Mouse (Mus musculus) limb, embryonic 12.5 days (tissue): ENCODE measurements around the gene Inca1. TPM values are rescaled to one million over a fixed set of nuclear protein-coding genes. Genes with fewer than 3 reads are reported as not detected.

Source experiments
- ATAC-seq: fragments of 200-750 bp; cut with Nextera tagmentation; 2 replicates; pipeline ENCODE4 v1.8.0; 2017; ENCODE audit warnings: low read depth, moderate TSS enrichment; ENCODE audit not compliant: insufficient number of reproducible peaks, insufficient read depth, low FRiP score, low TSS enrichment
- H3K27ac ChIP-seq: fragments of 300-500 bp; sonication (generic); 2 replicates; pipeline ENCODE4 v1.5.1; 2016; ENCODE audit warnings: mild to moderate bottlenecking, moderate library complexity
- H3K27me3 ChIP-seq: fragments of 300-500 bp; sonication (generic); 2 replicates; pipeline ENCODE4 v1.6.1; 2016; ENCODE audit warnings: mild to moderate bottlenecking, moderate library complexity
- H3K36me3 ChIP-seq: fragments of 300-500 bp; sonication (generic); 2 replicates; pipeline ENCODE4 v1.6.1; 2016; ENCODE audit warnings: mild to moderate bottlenecking, moderate library complexity
- H3K4me1 ChIP-seq: fragments of 300-500 bp; sonication (generic); replicated peaks from 2 replicates; pipeline ENCODE4 v1.6.1; 2016
- H3K4me2 ChIP-seq: fragments of 300-500 bp; sonication (generic); 2 replicates; pipeline ENCODE4 v1.6.1; 2016; ENCODE audit warnings: mild to moderate bottlenecking, moderate library complexity
- H3K4me3 ChIP-seq: fragments of 300-500 bp; sonication (generic); replicated peaks from 2 replicates; pipeline ENCODE4 v1.5.1; 2016; ENCODE audit warnings: mild to moderate bottlenecking
- H3K9ac ChIP-seq: fragments of 300-500 bp; sonication (generic); replicated peaks from 2 replicates; pipeline ENCODE4 v1.6.1; 2016; ENCODE audit warnings: mild to moderate bottlenecking, moderate library complexity
- H3K9me3 ChIP-seq: fragments of 300-500 bp; sonication (generic); 2 replicates; pipeline ENCODE4 v1.6.1; 2016; ENCODE audit warnings: mild to moderate bottlenecking, moderate library complexity
- WGBS: fragments of 180-500 bp; shearing (Covaris S2); methylation state at CpG from one replicate; pipeline ENCODE4 v1.1.7; 2016; 5-methylcytosine and 5-hydroxymethylcytosine counted together
- polyA plus RNA-seq: library from polyadenylated mRNA; unstranded; fragments of >200 nt; fragmentation: Nextera tagmentation; extraction: Ambion mirVana; gene quantifications from 2 replicates; pipeline ENCODE4 v1.2.1, GENCODE M21; 2016

Inca1 gene
- polyA plus RNA-seq, 1 experiment from 2014 or later, result 1.0 TPM

DNA sequence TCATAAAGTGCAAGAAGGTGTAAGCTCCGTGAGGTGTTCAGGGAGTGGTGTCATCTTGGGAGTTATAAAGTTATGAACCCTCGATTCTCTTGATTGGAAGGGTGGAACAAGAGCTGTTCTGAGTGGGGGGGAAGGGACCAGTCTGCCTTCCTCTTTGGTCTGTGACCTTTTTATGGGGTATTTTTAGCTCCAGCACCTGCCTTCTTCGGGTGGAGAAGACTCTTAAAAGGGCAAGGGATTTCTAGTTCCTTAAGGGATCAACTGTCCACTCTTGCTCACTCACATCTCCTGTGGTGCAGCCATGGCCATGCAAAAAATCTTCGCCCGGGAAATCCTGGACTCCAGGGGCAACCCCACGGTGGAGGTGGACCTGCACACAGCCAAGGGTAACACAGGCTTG is 42.4 kb downstream of the Inca1 start:
- Histone ChIP-seq H3K9ac (0 out of 2 replicates have a peak overlapping the region, but pooled peaks have one; percentile 37), H3K27me3 (no peaks in the 10 kb centered on the region), H3K36me3 (peaks cover 39% of the 10 kb centered on the region), H3K4me3 (0 out of 2 replicates have a peak overlapping the region, but pooled peaks have one; percentile 11), H3K27ac (peak overlapping the region; percentile 98), H3K4me2 (peak overlapping the region; percentile 97), H3K9me3 (no peaks in the 10 kb centered on the region), H3K4me1 (peaks cover 40% of the 10 kb centered on the region)
- no peak for ATAC-seq
- 51% methylated on average over 6 of the region's 6 CpGs for whole genome bisulfite sequencing

DNA sequence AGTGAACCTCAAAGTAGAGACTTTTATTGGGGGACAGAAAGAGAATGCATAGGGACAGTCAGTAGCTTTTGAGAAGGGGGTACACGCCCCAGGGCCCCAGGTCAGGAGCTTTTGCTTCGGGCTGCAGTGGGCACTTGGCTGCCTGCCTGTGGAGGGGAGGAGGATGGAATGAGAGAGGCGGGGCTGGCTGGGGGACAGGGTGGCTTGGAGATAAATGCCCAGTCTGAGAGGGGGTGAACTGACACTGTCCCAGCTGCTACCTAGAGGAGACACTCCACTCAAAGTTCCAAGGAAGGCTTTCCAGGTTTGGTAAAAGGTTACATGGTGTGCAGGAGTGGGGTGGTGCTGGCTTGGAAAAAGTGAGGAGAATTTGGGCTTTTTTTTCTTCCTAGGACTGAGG is 43.0 kb downstream of the Inca1 start, which contains the start of gene Eno3:
Eno3 (plus strand) TSS at position 239 of the 400 bp plus-strand sequence.
- H3K36me3 ChIP-seq, result peaks cover 39% of the 10 kb centered on the region
- ATAC-seq, result no peak
- H3K4me2 ChIP-seq, result peak within 1 kb of the TSS; percentile 97
- H3K27me3 ChIP-seq, result no peaks in the 10 kb centered on the region
- WGBS, result 4% methylated on average over 3 of the region's 3 CpGs
- H3K9ac ChIP-seq, result peak within 1 kb of the TSS; percentile 97
- no peaks in the 10 kb centered on the region for H3K9me3 ChIP-seq
- H3K4me1 ChIP-seq, result peaks cover 46% of the 10 kb centered on the region
- peak within 1 kb of the TSS; percentile 98 for H3K27ac ChIP-seq
- H3K4me3 ChIP-seq, result peak within 1 kb of the TSS; percentile 97

DNA sequence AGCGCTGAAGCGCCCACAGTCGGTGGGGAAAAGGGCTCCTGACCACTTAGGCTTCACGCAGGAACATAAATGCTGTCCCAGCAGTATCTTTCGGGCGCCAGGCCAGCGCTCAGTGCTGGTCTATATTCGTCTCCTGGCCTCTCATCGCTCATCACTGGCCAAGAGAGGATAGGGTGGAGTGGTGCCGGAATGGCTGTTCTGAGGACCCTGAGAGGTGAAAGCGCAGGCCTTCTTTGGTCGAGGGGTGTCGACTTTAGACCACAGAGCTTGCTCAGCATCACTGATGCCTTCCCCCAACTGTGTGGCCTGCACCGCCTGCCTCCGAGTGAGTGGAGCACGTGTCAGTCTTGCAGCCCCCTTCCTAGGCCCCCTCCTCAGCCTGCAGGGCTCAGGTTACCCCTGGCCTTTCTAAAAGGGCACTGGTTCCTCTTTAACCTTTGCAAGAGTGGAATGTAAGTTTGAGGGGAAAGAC is 43.5 kb downstream of the Inca1 start:
- WGBS, result 2% methylated on average over 16 of the region's 16 CpGs
- no peaks in the 10 kb centered on the region for H3K27me3 ChIP-seq
- H3K27ac ChIP-seq, result peak overlapping the region; percentile 98
- peak overlapping the region; percentile 97 for H3K9ac ChIP-seq
- ATAC-seq, result peak; percentile 56
- H3K4me2 ChIP-seq, result peak overlapping the region; percentile 97
- peaks cover 39% of the 10 kb centered on the region for H3K36me3 ChIP-seq
- peaks cover 50% of the 10 kb centered on the region for H3K4me1 ChIP-seq
- no peaks in the 10 kb centered on the region for H3K9me3 ChIP-seq
- H3K4me3 ChIP-seq, result peak overlapping the region; percentile 97

DNA sequence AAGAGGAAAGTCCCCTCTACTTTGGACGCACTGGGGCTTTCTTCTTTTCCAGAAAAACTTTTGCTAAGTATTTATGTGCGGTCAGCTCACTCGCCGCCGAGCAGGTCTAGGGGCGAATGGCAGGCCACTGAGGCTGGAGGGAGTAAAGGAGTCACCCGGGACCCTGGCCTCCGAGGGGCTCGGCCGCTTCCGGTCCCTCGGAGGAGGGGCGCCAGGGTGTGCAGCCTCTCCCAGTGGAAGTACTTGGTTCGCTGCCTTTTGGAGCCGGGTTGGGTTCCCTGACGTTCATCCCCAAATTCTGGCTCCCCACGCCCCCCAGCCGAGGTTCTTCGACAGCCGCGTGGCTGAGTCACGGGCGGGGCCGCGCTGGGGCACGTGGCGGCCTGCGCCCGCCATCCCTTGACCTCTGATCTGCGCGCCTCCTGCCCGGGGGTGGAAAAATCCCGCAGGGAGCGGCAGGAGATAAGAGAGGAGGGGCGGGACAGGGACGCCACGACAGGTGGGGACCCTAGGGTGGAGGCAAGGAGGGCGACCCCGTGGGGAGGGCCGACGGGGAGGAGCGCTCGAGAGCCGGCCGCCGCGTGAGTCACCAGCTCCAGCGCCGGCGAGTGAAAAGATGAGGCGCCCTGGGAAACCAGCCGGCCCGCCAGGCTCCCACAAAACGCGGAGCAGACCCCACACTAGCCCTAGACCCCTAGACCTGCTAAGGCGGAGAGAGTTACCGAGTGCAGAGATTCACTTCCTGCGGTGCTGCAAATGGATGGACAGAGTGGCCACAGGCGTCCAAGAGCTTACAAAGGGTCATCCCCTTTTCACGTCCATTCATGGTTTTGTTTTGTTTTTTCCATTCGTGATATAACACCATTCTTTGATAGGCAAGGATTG is 44.1 kb downstream of the Inca1 start:
- Histone ChIP-seq H3K4me3 (peak overlapping the region; percentile 97), H3K9ac (peak overlapping the region; percentile 97), H3K4me2 (peak overlapping the region; percentile 97), H3K9me3 (no peaks in the 10 kb centered on the region), H3K27me3 (no peaks in the 10 kb centered on the region), H3K36me3 (peaks cover 39% of the 10 kb centered on the region), H3K4me1 (peaks cover 57% of the 10 kb centered on the region), H3K27ac (peak overlapping the region; percentile 98)
- ATAC-seq, result no peak
- under 1% methylated on average over 61 of the region's 61 CpGs for WGBS

DNA sequence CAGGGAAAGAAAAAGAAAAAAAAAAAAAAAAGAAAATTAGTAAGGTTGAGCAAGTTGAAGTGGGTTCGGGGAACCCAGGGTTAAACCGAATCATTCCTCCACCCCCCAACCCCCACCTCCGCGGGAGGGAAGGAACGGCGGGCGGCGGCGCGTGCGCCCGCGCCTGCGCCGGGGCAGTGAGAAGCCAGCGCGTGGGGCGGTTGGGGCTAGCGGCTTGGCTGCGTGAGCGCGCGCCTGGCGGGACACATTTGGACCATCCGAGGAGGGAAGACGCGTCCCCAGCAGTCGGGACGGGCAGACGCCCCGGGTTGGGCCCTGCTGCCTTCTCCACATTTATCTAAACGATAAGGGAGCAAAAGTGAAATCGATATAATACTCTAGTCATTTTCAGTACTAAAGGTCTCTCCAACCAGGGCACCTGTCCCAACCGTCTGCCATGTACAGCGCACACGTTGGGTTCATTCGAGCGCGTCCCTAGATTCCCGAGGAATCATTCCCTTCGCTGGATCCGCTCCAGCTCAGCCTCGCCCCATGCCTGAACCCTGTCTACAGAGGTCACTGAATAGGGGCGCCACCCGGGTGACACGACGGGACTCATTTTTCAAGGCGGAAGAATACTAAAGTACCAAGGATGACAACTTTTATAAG is 44.9 kb downstream of the Inca1 start:
- no peaks in the 10 kb centered on the region for H3K27me3 ChIP-seq
- no peaks in the 10 kb centered on the region for H3K9me3 ChIP-seq
- 0 out of 2 replicates have a peak, but pooled peaks have one; percentile 22 for ATAC-seq
- WGBS, result under 1% methylated on average over 47 of the region's 48 CpGs
- peaks cover 38% of the 10 kb centered on the region for H3K36me3 ChIP-seq
- H3K4me2 ChIP-seq, result peak overlapping the region; percentile 97
- H3K9ac ChIP-seq, result peak overlapping the region; percentile 97
- peak overlapping the region; percentile 97 for H3K4me3 ChIP-seq
- H3K27ac ChIP-seq, result peak overlapping the region; percentile 98
- H3K4me1 ChIP-seq, result peaks cover 63% of the 10 kb centered on the region

DNA sequence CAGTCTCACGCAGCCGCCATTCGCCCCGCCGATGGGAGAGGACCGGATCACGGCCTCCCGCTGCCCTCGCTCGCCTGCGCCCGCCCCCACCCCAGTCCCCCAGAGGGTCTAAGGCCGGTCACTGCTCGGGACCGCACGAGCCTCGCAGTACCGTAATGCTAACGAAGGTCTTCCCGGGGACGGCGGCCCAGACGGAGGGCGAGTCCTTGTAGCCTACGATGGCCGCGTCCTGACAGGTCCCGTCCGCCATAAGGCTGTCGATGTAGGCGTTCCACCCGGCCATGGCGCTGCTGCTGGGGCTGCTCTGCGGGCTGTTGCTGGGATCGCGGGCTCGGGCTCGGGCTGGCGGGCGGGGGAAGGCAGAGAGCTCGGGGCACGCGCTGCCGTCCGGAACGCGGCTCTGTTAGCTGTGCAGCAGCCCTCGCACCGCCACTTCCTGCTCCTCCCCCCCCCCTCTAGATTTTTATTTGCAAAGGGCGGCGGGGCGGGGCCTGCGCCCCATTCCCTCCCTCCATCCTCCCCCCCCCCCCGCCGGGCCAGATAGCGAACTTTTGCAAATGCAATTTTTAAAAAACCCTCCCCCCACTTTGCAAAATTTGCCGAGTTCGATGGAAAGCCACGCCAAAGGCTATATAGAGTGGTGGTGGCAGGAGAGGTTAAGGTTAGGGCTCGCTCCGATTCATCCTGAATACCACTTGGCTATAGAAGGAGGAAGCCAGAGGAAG is 45.6 kb downstream of the Inca1 start, which contains the start of gene Pfn1:
Pfn1 (minus strand) TSS at position 447 of the 725 bp plus-strand sequence.
- Histone ChIP-seq H3K4me3 (peak within 1 kb of the TSS; percentile 97), H3K4me2 (peak within 1 kb of the TSS; percentile 97), H3K9me3 (no peaks in the 10 kb centered on the region), H3K27ac (peak within 1 kb of the TSS; percentile 98), H3K9ac (peak within 1 kb of the TSS; percentile 97), H3K4me1 (peaks cover 68% of the 10 kb centered on the region), H3K27me3 (no peaks in the 10 kb centered on the region), H3K36me3 (peaks cover 39% of the 10 kb centered on the region)
- WGBS, result under 1% methylated on average over 54 of the region's 61 CpGs
- ATAC-seq, result peak; percentile 12; the same call in 1 of the 2 replicates

DNA sequence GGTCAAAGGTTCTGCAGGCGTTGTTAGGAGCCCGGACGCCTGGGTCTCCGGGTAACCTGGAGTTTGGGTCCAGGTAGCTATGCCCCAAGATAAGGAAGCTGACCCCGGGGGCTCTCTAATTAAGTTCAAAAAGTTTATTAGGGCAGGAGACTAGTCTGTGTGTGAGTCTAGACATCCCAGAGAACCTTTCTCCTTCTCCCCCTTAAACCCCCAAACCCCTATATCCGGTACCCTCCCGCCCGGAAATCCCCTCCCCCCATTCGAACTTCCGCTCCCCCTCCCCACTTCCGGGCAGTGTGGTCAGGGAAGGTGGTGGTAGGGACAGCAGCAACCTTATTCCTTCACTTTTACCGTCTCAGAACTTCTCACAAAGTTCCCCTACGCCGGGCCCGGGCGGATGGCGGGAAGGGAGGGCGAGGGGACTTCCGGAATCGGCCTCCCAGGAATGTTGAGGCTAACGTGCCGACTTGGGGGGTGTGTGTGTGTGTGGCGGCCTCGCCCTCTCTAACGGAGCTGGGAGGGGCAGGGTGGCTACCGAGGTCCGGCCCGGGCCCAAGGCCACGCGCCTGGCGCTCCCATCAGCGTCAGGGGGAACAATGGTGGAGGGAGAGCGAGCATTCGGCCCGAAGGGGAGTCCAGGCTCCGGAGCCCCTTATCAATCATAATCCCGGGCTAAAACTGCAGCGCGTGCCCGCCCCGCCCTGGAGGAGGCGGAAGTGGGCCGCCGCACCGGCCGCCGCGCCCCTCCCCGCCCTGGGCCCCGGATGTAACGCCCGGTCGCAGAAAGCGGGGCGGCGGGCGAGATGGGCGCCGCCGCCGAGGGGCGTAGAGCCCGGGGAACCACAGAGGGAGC is 46.4 kb downstream of the Inca1 start:
- WGBS, result 0% methylated on average over 61 of the region's 63 CpGs
- Histone ChIP-seq H3K27ac (peak overlapping the region; percentile 98), H3K9me3 (no peaks in the 10 kb centered on the region), H3K9ac (peak overlapping the region; percentile 97), H3K4me2 (peak overlapping the region; percentile 97), H3K4me3 (peak overlapping the region; percentile 97), H3K36me3 (peaks cover 45% of the 10 kb centered on the region), H3K4me1 (peaks cover 72% of the 10 kb centered on the region), H3K27me3 (no peaks in the 10 kb centered on the region)
- ATAC-seq, result peak; percentile 21; the same call in 1 of the 2 replicates

DNA sequence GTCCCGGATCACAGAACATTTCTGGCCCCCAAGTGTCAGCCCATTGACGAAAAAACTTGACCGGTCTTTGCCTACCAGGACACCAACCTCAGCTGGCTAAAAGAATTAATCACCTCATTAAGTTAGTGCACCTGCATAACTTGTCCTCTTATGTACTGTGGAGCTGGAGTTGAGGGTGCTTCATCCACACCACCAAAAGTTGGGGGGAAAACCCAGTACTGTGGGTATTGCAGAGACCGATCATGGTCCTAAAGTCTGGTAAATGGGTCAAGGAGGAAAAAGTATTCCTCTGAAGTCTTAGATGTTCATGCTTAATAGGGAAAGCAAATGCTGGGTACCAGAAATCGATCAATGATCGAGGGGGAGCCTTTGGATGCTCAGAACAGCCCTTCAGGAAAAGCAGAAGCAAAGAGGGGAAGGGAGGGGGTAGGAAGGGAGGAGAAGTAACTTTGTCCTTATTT is 47.0 kb downstream of the Inca1 start:
- WGBS, result 45% methylated on average over 6 of the region's 6 CpGs
- Histone ChIP-seq H3K27me3 (no peaks in the 10 kb centered on the region), H3K9me3 (no peaks in the 10 kb centered on the region), H3K4me3 (peak overlapping the region; percentile 97), H3K9ac (peak overlapping the region; percentile 97), H3K36me3 (peaks cover 48% of the 10 kb centered on the region), H3K4me2 (peak overlapping the region; percentile 97), H3K27ac (peak overlapping the region; percentile 98), H3K4me1 (peaks cover 72% of the 10 kb centered on the region)
- ATAC-seq, result no peak

DNA sequence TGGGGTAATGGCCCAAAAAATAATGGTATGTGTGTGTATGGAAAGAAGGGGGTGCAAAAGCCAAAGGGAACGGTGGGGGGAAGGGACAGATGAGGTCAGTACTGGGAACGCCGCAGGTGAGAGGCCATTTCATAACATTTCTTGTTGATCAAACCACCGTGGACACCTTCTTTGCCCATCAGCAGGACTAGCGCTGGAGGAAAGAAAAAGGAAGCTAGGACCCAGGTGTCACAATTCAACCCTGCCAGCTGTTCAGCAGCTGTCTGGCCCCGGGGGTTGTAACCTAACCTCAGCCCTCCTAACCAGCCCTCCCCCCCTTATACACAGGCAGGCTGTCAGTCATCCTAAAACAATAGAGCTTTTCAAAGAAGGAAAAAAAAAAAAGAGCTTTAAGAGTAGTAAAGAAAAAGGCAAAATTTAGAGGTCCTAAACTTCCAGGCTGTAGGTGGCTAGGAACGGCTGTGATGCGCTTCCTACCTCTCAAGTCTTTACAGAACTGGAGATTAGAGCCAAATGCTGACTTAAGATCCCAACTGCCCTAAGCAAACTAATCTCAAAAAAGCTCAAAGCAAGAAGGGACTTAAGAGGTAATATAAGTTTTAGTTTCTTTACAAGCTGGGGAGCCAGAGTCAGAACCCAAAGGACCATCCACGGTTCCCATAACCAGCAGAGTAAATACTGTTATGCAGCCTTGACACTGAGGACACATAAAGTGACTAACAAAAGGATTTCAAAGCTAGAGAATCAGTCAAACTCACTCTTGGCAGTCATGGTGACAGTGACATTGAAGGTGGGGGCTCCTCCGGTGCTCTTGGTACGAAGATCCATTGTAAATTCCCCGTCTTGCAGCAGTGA is 47.7 kb downstream of the Inca1 start:
- Histone ChIP-seq H3K9ac (peak overlapping the region; percentile 97), H3K4me2 (peak overlapping the region; percentile 97), H3K27me3 (no peaks in the 10 kb centered on the region), H3K4me3 (peak overlapping the region; percentile 97), H3K4me1 (peaks cover 67% of the 10 kb centered on the region), H3K27ac (peak overlapping the region; percentile 98), H3K9me3 (no peaks in the 10 kb centered on the region), H3K36me3 (peaks cover 48% of the 10 kb centered on the region)
- 57% methylated on average over 12 of the region's 12 CpGs for WGBS
- no peak for ATAC-seq
